Mouse (Mus musculus) inflammation-experienced regulatory T-cells, adult 6 months (primary cell): ENCODE measurements around the gene Fga. TPM values are rescaled to one million over a fixed set of nuclear protein-coding genes. Genes with fewer than 3 reads are reported as not detected.

Experiments used
- ATAC-seq: one replicate; pipeline ENCODE4 v1.8.0; 2017
- polyA plus RNA-seq, 3 experiments: library from polyadenylated mRNA; unstranded; fragments of 100-300 nt; shearing (Covaris generic); gene quantifications; one replicate each; pipeline ENCODE4 v1.2.1; 2017

Gene Fga
- polyA plus RNA-seq, result not detected

- no peak for ATAC-seq
Observed at GRCm38 (mm10) chr3:83025475-83026301, at the start of gene Fga. Gene Fga (plus strand): TSS chr3:83026076.

GRCm38 (mm10) chr3:82980818-82981217 lies 45.1 kb upstream of the Fga start:
- no peak for ATAC-seq

- no peak for ATAC-seq
Observed at GRCm38 (mm10) chr3:82981861-82982260, 44.0 kb upstream of the Fga start.

- ATAC-seq, result no peak
Observed at GRCm38 (mm10) chr3:82984840-82985239, 41.0 kb upstream of the Fga start.

- no peak for ATAC-seq
Observed at GRCm38 (mm10) chr3:82991963-82992362, 33.9 kb upstream of the Fga start.

- ATAC-seq, result no peak
Observed at GRCm38 (mm10) chr3:82992956-82993355, 32.9 kb upstream of the Fga start.

- no peak for ATAC-seq
Observed at GRCm38 (mm10) chr3:82995368-82995767, 30.5 kb upstream of the Fga start.

- no peak for ATAC-seq
Observed at GRCm38 (mm10) chr3:82996656-82997055, 29.2 kb upstream of the Fga start.

GRCm38 (mm10) chr3:82998772-82999463 lies 27.0 kb upstream of the Fga start:
- ATAC-seq, result peak; percentile 70

GRCm38 (mm10) chr3:82999995-83000394 lies 25.9 kb upstream of the Fga start:
- no peak for ATAC-seq

- ATAC-seq, result no peak
Observed at GRCm38 (mm10) chr3:83002191-83002590, 23.7 kb upstream of the Fga start.

GRCm38 (mm10) chr3:83003068-83003467 lies 22.8 kb upstream of the Fga start:
- ATAC-seq, result no peak

GRCm38 (mm10) chr3:83004801-83005200 lies 21.1 kb upstream of the Fga start:
- no peak for ATAC-seq

- ATAC-seq, result no peak
Observed at GRCm38 (mm10) chr3:83007557-83007956, 18.3 kb upstream of the Fga start, which contains the start of gene Fgg. Gene Fgg (plus strand): TSS chr3:83007724.

- no peak for ATAC-seq
Observed at GRCm38 (mm10) chr3:83010291-83010690, 15.6 kb upstream of the Fga start.

GRCm38 (mm10) chr3:83011136-83011535 lies 14.7 kb upstream of the Fga start:
- ATAC-seq, result no peak

- ATAC-seq, result no peak
Observed at GRCm38 (mm10) chr3:83011565-83011964, 14.3 kb upstream of the Fga start.

GRCm38 (mm10) chr3:83012636-83013035 lies 13.2 kb upstream of the Fga start:
- ATAC-seq, result no peak

GRCm38 (mm10) chr3:83013951-83014350 lies 11.9 kb upstream of the Fga start:
- ATAC-seq, result no peak

GRCm38 (mm10) chr3:83016236-83016635 lies 9.6 kb upstream of the Fga start:
- no peak for ATAC-seq

GRCm38 (mm10) chr3:83020387-83020786 lies 5.5 kb upstream of the Fga start:
- ATAC-seq, result no peak

GRCm38 (mm10) chr3:83021176-83021575 lies 4.7 kb upstream of the Fga start:
- no peak for ATAC-seq

GRCm38 (mm10) chr3:83025036-83025435 lies 840 bp upstream of the Fga start:
- ATAC-seq, result no peak
